Mouse (Mus musculus) mature B cell (primary cell): Measurements from ENCODE around the gene Vmn2r116.
"Not testable (repeated sequence)": the region's sequence is repeated elsewhere in the genome, so short reads cannot be mapped to it uniquely, and the experiment has no call there.

Experiments used
- in situ Hi-C: fragments of 300-500 bp; cut with MboI; formaldehyde crosslinking; loops from 2 replicates; pipeline ENCODE4 v1.14.3; 2019

Gene Vmn2r116

DNA sequence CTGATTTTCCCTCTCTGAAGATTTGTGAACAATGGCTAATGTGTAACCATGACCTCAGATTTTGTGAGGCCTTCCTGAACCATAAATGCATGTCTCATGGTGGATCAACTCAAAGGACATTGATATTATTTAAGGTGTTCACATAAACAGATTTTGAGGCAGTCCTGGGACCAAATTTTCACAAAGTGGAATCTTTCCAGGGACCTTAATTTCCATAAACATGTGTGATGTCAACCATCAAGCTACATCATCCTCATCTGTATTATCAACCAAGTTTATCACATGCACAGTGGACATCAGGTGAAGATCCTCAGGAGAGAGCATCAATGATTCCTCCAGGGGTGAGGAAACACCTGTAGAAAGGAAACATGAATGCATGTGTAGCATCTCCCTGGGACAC is at the start of gene Vmn2r116:
TSS of gene Vmn2r116 (plus strand) at position 301 of the 400 bp plus-strand sequence.
- in situ Hi-C loops: not testable (repeated sequence)

DNA sequence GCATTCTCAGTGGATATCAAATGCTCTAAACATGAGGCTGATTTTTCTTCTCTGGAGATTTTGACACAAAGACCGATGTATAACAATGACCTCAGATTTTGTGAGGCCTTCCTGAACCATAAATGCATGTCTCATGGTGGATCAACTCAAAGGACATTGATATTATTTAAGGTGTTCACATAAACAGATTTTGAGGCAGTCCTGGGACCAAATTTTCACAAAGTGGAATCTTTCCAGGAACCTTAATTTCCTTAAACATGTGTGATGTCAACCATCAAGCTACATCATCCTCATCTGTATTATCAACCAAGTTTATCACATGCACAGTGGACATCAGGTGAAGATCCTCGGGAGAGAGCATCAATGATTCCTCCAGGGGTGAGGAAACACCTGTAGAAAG is 41.0 kb upstream of the Vmn2r116 start, which contains the start of gene Vmn2r115:
TSS of gene Vmn2r115 (plus strand) at position 301 of the 400 bp plus-strand sequence.
- in situ Hi-C loops: not testable (repeated sequence)

DNA sequence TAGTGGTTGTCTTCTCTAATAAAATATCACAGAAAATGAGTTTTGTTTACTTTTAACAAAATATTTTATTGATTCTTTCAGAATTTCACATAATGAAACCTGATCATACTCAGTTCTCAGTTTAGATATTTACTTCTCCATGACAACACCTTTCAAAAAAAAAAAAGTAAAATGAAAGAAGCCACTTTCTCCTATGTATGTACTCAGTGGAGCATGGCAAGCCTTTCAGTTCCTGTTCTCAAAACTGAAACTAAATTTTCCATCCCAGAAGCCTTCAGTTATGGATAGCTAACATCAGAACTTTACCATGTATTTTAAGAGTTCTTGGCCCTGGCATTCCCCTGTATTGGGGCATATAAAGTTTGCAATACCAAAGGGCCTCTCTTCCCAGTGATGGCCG is 32.8 kb upstream of the Vmn2r116 start:
- in situ Hi-C loops: no loop called here

DNA sequence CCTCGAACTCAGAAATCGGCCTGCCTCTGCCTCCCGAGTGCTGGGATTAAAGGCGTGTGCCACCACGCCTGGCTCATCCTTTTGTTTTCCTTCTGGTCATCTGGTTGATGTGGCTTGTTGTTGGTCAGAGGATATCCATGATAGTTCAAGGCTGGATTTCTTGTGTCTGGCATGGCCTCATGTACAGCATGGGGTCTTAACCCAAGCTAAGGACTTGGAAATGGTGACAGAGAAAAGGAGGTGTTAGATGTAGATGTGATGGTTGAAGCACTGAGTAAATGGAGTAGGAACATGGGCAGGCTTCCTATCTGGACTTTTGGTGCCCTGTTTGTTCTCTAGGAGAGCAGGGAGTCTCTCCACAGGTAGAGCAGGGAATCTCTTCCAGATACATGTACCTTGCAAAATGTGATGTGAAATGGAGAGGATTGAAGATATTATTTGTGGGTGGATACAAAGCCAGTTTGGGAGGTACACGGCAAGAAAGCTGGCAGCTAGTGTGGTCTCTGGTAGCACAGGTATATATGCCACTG is 48.8 kb downstream of the Vmn2r116 start:
- in situ Hi-C loops: no loop called here
